Mouse (Mus musculus): ENCODE results near the gene Zfp652.

The Zfp652 gene

DNA sequence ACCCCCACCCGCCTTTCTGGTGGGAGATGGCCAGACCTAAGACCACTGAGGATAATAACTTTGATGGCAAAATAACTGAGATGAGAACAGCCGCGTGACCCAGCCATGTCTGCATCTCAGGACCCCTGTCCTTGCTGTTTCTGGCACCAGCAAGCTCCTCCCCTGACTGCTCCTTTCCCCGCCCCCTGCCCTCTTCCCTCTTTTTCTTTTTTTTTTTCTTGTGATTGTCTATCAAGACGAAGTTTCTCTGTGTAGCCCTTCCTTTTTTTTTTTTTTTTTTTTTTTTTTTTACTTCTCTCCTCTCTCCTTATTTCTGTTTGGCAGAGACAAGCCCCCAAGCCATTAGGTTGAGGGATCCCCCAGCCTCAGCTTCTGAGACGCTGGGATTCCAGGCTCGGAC lies 98.4 kb downstream of the Zfp652 start:
- no peak for DNase-seq

GRCm38 (mm10) chr11:95811741-95812140 lies 99.3 kb downstream of the Zfp652 start:
- DNase-seq: no peak

GRCm38 (mm10) chr11:95812224-95812623 lies 99.8 kb downstream of the Zfp652 start:
- DNase-seq: no peak

DNA sequence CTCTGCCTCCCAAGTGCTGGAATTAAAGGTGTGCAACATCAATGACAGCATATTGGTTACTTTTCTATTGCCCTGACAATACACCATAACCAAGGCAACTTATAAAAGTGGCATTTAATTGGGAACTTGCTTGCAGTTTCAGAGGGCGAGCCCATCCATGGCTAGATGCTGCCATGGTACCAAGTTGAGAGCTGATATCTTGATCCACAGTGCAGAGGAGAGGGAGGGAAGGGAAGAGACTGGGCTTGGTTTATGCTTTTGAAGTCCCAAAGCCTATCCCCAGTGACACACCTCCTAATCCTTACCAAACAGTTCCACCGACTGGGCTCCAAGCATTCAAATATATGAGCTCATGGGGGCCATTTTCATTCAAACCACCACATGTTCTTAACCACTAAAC lies 101.6 kb downstream of the Zfp652 start:
- no peak for DNase-seq

DNA sequence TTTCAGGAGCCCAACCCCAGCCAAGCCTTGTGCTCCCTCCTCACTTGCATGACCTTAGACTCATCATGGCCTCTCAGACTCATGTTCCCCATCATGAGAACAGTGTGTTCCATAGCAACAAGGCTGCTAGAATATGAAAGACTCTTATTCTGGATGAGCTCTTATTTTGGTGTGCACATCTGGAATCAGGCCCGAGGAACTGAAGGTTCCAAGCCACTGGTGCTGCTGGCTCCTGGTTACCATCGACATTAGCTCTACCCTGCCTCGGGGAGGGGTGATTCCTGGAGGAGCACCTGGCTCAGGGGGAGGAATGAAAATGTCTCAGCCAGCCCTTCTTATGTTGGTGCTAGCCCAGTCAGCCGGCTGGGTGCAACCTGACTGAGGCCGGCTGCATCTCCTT lies 102.4 kb downstream of the Zfp652 start:
- no peak for DNase-seq

- DNase-seq: no peak
Measured at GRCm38 (mm10) chr11:95815412-95815811, 102.9 kb downstream of the Zfp652 start.

DNA sequence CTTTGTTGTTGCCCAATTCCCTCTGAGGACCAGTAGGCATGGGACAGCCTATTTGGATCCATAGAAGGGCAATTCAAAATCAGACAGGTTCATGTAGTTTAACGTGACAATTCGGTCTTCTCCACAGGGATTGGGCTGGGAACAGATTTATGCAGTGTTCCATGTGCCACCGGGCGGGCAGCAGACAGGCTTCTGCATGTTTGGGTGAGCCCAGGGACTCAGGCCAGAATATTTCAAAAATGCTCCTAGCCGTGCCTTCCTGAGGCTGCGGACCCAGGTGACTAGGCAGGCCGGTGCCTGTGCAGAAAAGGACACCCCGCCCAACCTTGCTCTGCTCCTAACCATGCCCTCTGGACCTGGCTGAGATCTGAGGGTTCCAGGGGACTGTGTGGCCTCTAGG lies 106.7 kb downstream of the Zfp652 start:
- peak in 1 of 2 experiments; percentile 71 for DNase-seq

DNA sequence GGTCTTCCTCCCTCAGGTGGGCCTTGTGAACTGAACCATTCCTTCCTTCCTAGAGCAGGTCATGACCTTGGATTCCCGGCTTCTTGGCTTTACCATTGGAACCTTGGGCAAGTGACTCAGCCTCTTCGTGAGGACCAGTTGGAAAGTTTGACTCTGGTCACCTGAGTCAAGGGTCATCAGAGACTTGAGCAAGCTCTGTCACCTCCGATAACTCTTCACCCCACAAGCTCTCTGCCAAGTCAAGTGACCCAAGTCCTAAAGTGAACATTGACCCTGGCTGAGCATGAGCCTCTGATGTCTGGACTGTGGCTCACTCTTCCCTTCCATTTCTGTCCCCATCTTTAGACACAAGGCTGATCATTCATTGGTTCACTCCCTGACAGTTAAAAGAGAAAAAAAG lies 109.0 kb downstream of the Zfp652 start:
- no peak for DNase-seq

GRCm38 (mm10) chr11:95822437-95822836 lies 110.0 kb downstream of the Zfp652 start:
- DNase-seq: no peak

GRCm38 (mm10) chr11:95824071-95824876 lies 111.8 kb downstream of the Zfp652 start, which contains the start of gene Phospho1:
Phospho1 (plus strand) TSS chr11:95824499.
- DNase-seq: peak; percentile 91 to 96

DNA sequence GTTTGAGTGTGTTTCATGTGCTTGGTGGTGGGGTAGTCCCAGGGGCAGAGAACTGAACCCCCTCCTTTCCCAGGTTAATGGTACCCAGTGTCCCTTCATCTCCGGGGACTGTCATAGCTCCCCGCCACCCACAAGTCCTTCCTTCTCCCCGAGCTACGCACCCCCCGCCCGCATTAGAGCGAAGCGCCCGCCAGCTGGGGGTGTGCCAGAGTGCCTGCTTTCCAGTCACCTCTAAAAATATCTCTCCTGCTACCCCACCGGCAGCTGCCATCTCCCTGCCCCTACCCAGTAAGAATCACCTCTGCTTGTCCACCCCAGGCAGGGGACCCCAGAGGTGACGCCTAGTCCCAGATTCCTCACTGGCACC lies 112.4 kb downstream of the Zfp652 start:
- DNase-seq: peak; percentile 57 to 75

- no peak for DNase-seq
Measured at GRCm38 (mm10) chr11:95825625-95826024, 113.2 kb downstream of the Zfp652 start.

DNA sequence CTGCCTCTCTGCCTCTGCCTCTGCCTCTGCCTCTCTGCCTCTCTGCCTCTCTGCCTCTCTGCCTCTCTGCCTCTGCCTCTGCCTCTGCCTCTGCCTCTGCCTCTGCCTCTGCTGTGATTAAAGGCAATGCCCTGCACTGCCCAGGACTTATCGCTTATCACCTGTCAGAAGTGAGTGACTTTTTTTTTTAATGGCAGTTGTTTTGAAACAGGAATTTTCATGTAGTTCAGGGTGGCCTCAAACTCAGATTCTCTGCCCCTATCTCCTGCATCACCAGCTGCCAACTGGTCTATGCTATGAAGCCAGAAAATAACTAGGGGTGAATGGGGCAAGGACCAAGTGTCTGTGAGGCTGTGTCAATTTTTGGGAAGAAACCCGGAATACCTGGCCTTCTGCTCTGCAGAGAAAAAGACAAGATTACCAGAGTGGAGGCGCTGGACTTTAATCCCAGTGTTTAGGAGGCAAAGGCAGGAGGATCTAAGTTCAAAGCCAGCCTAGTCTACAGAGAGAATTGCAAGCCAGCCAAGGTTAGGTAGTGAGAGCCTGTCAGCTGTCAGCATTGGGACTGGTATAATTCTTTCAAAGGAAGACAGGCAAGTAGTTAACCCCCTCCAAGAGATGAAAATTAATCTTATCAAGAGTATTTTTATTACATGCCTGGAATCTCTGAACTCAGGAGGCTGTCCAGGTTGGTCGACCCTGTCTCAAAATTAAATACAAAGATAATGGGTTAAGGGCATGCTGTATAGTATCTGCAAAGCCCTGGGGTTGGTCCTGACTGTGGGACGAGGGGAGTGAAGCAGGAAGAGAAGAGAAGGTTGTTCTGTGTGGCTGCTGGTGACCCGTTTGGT lies 114.1 kb downstream of the Zfp652 start:
- no peak for DNase-seq

DNA sequence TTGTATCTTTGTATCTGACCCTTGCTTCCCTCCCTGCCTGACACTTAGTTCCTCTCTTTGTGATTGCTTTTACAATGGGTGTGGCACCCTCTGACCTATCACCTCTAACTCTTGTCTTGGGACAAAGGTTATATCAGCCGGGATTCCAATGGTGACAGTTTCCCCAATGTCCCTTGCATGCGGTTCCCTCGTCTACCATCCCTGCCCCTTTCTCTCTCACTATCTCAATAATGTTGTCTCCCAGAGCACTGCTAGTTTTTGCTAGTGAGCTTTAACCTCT lies 114.6 kb downstream of the Zfp652 start:
- no peak for DNase-seq

- DNase-seq: peak; percentile 75 to 84
Measured at GRCm38 (mm10) chr11:95827464-95828085, 115.1 kb downstream of the Zfp652 start.

DNA sequence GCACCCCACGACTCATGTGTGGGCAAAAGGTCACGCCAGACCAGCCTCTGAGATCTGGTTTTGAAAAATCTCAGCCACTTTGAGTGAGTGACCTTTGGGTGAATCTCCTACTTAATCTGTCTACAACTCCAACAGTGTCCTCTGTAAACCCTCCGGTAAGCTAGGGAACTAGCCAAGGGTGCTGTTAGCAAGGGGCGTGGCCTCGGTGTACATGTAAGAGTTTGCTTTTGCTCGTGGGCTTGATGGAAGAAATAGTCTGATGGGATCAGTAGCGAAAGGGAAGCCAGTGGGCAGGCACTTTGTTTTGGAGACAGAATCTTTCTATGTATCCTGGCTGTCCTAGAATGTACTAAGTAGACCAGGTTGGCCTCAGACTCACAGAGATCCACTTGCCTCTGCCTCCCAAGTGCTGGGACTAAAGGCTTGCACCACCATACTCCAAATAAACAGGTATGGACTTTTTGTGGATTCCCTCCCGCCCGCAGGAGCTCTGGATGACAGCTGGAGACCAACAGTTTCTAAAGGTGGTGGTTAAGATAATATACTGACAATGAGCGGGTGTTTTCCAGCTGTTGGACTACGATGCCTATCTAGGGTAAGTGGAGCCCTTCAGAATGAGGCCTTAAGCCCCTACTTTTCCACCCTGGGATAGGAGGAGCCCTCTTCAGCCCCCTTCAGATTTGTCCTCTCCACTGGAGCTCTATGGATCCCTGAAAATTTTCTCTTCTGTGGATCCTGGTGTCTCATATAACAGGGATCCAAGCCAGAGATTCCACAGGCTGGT lies 115.9 kb downstream of the Zfp652 start:
- DNase-seq: peak in 1 of 2 experiments; percentile 31

DNA sequence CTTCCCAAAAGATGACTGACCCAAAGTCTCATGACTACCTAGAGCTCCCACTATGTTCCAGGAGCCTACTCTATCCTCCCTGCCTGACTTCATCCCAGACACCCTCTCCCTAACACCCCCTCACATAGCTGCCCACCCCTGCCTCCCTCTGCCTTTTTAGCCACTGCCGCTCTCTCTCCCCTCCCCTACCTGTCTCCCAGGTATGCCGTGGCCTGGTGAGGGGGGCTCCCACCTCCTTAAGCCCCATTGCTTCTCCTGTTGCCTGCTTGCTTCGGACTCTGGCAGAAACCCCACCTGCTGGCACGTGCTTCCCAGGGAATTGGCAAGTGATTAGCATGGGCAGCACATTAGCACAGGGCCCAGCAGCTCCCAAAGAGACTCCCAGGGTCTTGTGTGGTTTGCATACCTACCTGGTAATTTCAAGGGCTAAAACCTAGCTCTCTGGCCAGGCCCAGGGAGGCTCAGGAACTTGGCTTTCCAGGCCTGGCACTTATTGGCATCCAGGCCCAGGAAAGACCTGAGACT lies 117.1 kb downstream of the Zfp652 start:
- peak in 1 of 2 experiments; percentile 39 for DNase-seq

GRCm38 (mm10) chr11:95830411-95831275 lies 118.2 kb downstream of the Zfp652 start:
- DNase-seq: peak in 1 of 2 experiments; percentile 58

DNA sequence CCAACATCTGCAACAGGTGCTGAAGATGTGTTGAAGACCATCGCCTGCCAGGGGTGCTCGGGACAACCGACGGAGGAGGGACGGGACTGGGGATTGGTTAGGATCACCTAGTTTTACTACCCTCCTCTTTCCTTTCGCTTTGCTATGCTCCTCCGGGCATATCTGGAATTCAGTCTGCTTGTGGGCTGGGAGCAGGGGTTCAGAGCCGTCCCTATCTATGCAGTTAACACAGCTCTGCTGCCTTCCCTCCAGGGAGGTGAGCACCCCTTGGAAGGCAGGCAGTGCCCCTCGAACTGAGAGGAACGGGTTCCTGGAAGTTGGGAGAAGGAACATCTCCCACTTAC lies 118.8 kb downstream of the Zfp652 start:
- DNase-seq: no peak

DNA sequence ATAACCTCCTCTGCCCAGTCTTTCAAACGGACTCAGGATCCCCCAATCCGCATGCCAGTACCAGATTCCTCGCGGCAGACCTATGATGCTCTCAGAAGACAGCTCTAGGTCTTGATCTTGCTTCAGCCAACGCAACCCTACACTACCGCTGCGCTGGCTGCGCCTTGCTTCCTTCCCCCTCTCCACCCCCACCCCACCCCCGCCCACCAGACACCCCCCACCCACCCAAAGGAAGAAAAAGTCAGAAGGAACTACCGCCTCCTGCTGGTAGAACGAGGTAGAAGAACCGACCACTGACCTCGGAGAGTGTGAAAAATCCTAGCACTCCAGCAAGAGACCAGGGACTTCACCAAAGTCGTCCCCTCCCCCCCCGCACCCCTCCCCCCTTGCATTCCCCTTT lies 119.2 kb downstream of the Zfp652 start:
- DNase-seq: peak in 1 of 2 experiments; percentile 31

- peak in 1 of 2 experiments; percentile 32 for DNase-seq
Measured at GRCm38 (mm10) chr11:95832129-95833005, 119.9 kb downstream of the Zfp652 start.
